Mouse (Mus musculus) adrenal gland, postnatal 14 days (tissue): ENCODE data around the gene Tmem129. TPM values are rescaled to one million over a fixed set of nuclear protein-coding genes. Genes with fewer than 3 reads are reported as not detected.

Source experiments
- DNase-seq: peaks from one replicate; pipeline ENCODE4 v3.0.0; 2021; ENCODE audit warnings: mixed read lengths
- long read RNA-seq, 2 experiments: library from polyadenylated mRNA; stranded (forward); transcript quantifications; one replicate each; pipeline ENCODE4 v2.0.0; 2021
- total RNA-seq: library from RNA; stranded (reverse); gene quantifications from 2 replicates; pipeline ENCODE4 v1.2.3, GENCODE M21; 2021

Tmem129 gene
- total RNA-seq, result 20.0 and 25.1 TPM in 2 replicates
- long read RNA-seq, experiment 1, transcript Tmem129-201 (4 exons, 2,828 nt), result major isoform, 31 of 49 reads
- long read RNA-seq, experiment 1, transcript Tmem129-203 (4 exons, 2,369 nt), result minor isoform, 5 of 49 reads
- long read RNA-seq, experiment 1, partial matches to known transcripts, result 5 of 49 reads
- long read RNA-seq, experiment 1, other reads (novel, unspliced or antisense), result 8 of 49 reads
- long read RNA-seq, experiment 2, transcript Tmem129-201 (4 exons, 2,828 nt), result major isoform, 29 of 43 reads
- long read RNA-seq, experiment 2, partial matches to known transcripts, result 6 of 43 reads
- long read RNA-seq, experiment 2, other reads (novel, unspliced or antisense), result 4 of 43 reads

- DNase-seq, result peak; percentile 99
These were observed at the start of gene Tmem129, which contains the start of gene Tacc3 for GRCm38 (mm10) chr5:33657787-33658663. TSS of gene Tmem129 (minus strand) at chr5:33658416. TSS of gene Tacc3 (plus strand) at chr5:33658128.

- no peak for DNase-seq
These were observed 48.9 kb upstream of the Tmem129 start for GRCm38 (mm10) chr5:33707163-33707562.

- DNase-seq, result no peak
These were observed 48.1 kb upstream of the Tmem129 start for GRCm38 (mm10) chr5:33706350-33706629.

DNA sequence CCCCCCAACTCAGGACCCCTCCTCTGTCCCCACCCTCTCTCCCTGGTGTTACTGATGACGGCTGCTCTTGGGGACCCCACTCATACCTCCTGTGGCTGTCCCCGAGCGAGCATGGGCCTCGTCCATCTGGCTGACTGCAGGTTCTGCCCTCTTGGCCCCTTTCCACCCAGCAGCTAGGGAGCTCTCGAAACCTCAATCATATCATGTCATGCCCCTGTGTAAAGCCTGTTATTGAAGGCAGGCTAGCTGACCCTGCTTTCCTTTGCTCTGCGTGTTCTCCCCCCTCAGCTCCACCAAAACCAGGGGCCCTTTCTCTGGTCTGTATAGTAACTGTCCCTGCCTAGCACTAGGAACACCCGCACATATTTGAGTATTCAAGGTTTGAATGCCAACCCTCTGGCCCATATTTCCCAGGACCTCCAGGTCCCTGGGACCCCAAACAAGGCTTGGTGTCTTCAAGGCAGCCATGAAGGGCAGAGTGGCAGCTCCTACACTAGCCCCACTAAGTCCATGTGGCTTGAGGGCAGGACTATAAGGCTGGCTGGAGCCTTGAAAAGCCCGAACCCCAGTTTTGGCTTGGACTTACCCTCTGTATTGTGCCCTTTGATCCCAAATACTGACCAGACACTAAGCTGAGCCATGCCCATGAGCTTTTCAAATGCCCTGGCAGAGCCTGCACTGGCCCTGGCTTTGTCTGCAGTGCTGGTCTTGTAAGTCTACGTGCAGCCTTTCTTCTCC, 47.6 kb upstream of the Tmem129 start:
- DNase-seq, result no peak

DNA sequence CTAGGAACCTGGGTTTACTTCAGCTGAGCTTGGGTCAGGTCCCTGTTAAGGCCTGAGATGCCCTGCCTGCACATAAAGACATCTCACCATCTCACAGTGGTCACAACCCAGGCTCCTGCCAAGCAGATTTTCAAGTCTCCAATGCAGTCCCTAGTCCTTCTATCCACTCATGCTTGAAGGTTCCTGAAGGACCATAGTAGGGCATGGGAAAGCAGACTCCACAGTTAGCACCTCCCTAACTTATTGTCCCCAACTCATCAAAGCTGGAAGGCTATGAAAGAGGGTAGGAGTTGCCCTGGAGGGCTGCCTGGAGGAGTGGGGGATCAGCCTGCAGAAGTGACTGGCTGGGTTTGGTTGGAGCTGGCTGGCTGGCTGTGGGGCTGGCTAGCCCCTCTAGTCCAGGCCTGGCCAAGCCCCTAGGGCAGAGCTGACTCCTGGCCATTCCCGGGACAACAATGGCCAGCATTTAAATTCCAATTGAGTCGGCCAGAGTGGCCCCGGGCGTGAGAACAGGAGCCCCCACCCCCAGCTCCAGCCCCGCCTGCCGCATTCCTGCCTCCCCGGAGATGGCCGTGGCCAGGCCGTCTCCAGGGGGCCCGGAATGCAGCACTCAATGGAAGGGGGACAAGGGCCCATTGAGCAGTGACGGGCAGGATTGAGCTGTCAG, 46.9 kb upstream of the Tmem129 start:
- DNase-seq, result no peak

- DNase-seq, result no peak
These were observed 45.8 kb upstream of the Tmem129 start for GRCm38 (mm10) chr5:33703999-33704398.

- DNase-seq, result no peak
These were observed 43.6 kb upstream of the Tmem129 start for GRCm38 (mm10) chr5:33701832-33702231.

DNA sequence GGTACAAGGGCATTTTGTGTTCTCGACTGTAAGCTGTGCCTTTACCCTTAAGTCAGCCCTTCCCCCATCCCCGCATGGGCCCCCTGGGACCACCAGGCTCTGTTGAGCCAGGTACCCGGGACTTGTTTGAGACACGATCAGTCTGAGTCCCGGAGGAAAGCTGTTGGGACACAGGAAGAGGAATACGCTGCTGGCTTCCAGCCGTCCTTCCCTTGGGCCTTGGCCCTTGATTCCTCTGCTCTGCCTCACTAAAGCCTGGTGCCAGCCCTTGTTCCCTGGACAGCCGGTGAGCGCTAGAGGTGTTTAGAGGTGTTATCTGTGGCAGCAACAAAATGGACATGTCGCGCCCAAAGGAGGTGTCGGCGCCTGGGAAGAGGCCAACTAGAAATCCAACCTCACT, 41.8 kb upstream of the Tmem129 start:
- DNase-seq, result peak; percentile 68

GRCm38 (mm10) chr5:33698669-33699068, 40.5 kb upstream of the Tmem129 start:
- DNase-seq, result no peak

GRCm38 (mm10) chr5:33697947-33698512, 39.8 kb upstream of the Tmem129 start:
- DNase-seq, result no peak

DNA sequence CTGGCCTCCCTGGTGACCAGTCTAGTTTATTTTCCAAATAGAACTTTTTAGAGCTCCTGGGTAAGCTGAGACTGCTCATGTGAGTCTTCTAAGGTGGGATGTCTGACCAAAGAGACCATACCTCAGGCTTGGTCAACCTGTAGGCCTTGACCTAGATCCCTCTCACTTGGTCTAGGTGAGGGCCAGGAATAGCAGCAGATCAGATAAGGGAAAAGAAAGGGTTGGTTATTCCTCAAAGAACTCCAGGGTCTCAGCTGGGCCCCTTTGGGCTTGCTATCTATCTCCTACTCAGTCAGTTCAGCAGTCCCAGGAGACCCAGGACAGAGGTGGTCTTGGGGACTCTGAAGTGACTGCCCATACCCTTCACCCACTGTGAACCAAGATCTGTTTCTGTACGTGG, 39.3 kb upstream of the Tmem129 start:
- no peak for DNase-seq

DNA sequence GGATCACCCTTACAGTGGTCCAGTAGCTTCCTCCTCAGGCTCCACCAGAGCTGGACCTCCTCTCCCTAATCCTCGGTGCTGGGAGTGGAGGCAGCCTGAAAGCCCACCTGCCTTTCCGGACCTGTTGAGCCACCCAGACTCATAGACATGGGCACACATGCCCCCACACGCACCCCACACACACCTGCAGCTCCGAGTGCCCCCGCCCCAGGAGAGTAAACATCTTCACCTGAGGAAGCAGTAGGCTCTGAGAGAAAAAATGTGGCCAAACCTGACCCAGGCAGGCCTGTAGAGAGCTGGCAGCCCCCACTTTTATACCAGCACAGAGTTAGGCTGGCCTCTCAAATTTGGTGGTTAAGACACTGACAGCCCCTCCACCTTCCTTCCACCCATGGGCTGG, 38.2 kb upstream of the Tmem129 start:
- DNase-seq, result no peak

DNA sequence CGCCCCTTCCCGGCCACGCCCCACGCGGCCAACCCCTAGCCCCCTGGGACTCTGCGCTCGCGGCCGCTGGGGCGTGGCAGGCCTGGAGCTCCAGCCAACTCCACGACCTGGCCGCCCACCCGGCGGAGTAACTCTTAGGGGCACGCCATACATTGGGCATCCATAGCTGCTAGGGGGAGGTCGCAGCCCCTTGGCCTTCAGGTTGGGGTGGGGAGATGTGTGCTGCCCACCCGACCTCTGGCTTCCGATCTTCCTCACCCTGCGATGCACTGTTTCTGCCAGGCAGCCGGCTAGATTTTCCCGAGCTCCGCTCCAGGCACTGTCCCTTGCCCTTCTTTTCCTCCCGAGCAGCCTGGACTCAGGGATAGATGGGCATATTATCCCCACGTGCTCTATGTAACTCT, 37.5 kb upstream of the Tmem129 start:
- DNase-seq, result no peak

- DNase-seq, result peak; percentile 52
These were observed 36.9 kb upstream of the Tmem129 start for GRCm38 (mm10) chr5:33694848-33695717.

DNA sequence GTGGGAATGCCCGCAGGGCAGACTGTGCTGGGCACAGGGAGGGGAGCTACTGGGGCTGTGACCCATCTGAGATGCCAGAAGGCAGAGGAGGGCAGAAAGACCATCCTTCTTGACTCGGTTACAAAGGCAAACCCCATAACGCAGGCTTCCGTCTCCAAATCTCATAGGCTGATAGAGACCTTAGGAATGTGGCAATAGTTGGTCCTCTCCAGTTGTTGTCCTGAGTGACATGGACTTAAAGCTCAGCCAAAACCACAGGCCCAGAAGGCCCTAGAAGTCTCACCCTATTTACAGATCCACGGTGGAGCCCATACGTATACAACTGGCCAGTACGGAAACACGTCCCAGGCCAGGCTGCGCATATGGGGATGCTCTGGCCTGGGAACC, 36.2 kb upstream of the Tmem129 start:
- no peak for DNase-seq

- DNase-seq, result peak; percentile 69
These were observed 34.2 kb upstream of the Tmem129 start for GRCm38 (mm10) chr5:33692393-33692792.

DNA sequence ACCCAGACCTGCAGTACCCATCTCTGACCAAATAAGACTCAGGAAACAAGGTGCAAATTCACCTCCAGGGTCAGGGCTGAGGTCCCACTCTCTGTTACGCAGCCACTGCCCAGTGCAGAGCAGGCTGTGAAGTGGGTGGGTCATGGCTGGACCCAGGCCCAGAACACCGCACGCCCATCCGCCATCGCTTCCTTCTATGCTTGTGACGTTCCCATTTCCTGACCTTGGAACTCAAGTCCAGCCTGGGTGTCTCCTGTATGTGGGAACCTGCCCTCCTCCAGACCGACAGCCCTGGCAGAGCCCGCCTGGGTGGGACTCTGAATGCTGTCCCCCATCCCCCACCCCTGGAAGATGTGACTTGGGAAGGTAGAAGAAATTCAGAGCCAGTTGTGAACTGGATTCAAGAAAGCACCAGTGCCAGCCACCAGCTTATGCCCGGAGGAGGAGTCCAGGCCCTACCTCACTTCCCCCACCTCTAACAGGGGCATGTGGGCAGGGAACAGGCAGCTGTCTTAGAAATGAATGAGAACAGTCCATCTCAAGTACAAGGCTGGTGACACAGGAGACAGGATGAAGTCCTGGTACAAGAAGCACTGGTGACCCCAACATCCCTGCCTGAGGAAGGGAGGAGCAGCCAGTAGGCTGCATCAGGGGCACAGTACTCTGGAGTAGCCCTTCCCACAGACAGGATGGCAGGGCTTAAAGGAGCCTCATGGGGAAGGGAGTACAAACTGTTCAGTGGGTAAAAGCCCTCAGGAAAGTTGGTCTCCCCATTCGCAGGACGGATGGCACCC, 31.8 kb upstream of the Tmem129 start:
- DNase-seq, result peak; percentile 19

DNA sequence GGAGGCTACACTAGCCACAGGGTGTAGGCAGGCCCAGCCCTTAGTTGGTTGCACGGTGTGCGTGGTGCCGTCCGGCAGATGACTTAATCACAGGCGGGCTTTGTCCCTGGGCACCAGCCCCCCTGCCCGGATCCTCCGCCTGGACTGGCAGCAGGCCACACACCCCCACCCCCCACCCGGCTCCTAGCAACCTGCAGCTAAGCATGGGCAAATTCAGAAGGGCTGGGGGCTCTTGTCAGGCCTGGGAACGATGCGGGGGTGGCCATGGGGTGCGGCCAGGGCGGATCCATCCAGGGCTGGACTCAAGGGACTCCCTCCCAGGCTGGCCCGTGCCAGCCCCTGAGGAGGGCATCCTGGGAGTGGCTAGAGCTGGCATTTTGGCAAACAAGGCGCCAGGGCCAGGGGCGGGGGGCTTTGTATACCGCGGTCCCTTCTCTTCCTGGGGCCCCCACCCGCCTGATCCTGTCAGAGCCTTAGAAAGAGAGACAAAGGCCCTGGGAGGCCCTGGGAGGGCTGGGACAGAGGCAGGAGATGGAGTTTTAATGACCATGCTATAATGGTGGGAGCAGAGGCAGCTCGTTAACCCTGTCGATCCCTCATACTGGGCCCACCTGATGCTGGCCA, 31.1 kb upstream of the Tmem129 start:
- DNase-seq, result peak; percentile 23
